Mouse (Mus musculus) hindbrain, embryonic 11.5 days (tissue): ENCODE results near the gene Gpr61. TPM values are rescaled to one million over a fixed set of nuclear protein-coding genes. Genes with fewer than 3 reads are reported as not detected.

Experiments
- ATAC-seq: fragments of 200-750 bp; cut with Nextera tagmentation; 2 replicates; pipeline ENCODE4 v1.8.0; 2017; ENCODE audit warnings: mild to moderate bottlenecking, moderate TSS enrichment, moderate library complexity; ENCODE audit not compliant: low FRiP score
- DNase-seq: peaks from one replicate; pipeline ENCODE4 v3.0.0-alpha.2; 2015; ENCODE audit warnings: low spot score
- H3K27ac ChIP-seq: fragments of 300-500 bp; sonication (generic); 2 replicates; pipeline ENCODE4 v1.5.1; 2014; ENCODE audit warnings: mild to moderate bottlenecking, low read depth, low read length
- H3K27me3 ChIP-seq: fragments of 300-500 bp; sonication (generic); 2 replicates; pipeline ENCODE4 v1.6.1; 2014; ENCODE audit warnings: mild to moderate bottlenecking, low read length, moderate library complexity, mixed read lengths; ENCODE audit not compliant: control insufficient read depth, insufficient read depth
- H3K36me3 ChIP-seq: fragments of 300-500 bp; sonication (generic); 2 replicates; pipeline ENCODE4 v1.6.1; 2014; ENCODE audit warnings: mild to moderate bottlenecking, low read length, moderate library complexity, mixed read lengths; ENCODE audit not compliant: control insufficient read depth, insufficient read depth
- H3K4me1 ChIP-seq: fragments of 300-500 bp; sonication (generic); replicated peaks from 2 replicates; pipeline ENCODE4 v1.6.1; 2014; ENCODE audit warnings: low read length, mixed read lengths; ENCODE audit not compliant: control insufficient read depth, insufficient read depth
- H3K4me2 ChIP-seq: fragments of 300-500 bp; sonication (generic); replicated peaks from 2 replicates; pipeline ENCODE4 v1.6.1; 2014; ENCODE audit warnings: mild to moderate bottlenecking, low read depth, low read length
- H3K4me3 ChIP-seq: fragments of 300-500 bp; sonication (generic); 2 replicates; pipeline ENCODE4 v1.5.1; 2014; ENCODE audit warnings: low read depth, low read length
- H3K9ac ChIP-seq: fragments of 300-500 bp; sonication (generic); 2 replicates; pipeline ENCODE4 v1.6.1; 2014; ENCODE audit warnings: low read depth, low read length
- H3K9me3 ChIP-seq: fragments of 300-500 bp; sonication (generic); 2 replicates; pipeline ENCODE4 v1.6.1; 2016; ENCODE audit warnings: low read length; ENCODE audit not compliant: control insufficient read depth
- WGBS: fragments of 180-500 bp; shearing (Covaris S2); extraction: QIAGEN DNeasy Blood & Tissue Kit; methylation state at CpG from one replicate; pipeline ENCODE4 v1.1.7; 2014; 5-methylcytosine and 5-hydroxymethylcytosine counted together
- polyA plus RNA-seq: library from polyadenylated mRNA; unstranded; fragments of >200 nt; fragmentation: Nextera tagmentation; extraction: Ambion mirVana; gene quantifications from 2 replicates; pipeline ENCODE4 v1.2.1, GENCODE M21; 2014

Gene Gpr61
- polyA plus RNA-seq, result 0.34 and 0.57 TPM in 2 replicates

- H3K4me3 ChIP-seq, result no peak within 1 kb of the TSS
- H3K9ac ChIP-seq, result peak within 1 kb of the TSS; percentile 19; the same call in 1 of the 2 replicates
- H3K36me3 ChIP-seq, result no peaks in the 10 kb centered on the region
- no peaks in the 10 kb centered on the region for H3K27me3 ChIP-seq
- 52% methylated on average over 4 of the region's 4 CpGs for WGBS
- H3K27ac ChIP-seq, result no peak within 1 kb of the TSS
- ATAC-seq (no peak), DNase-seq (no peak)
- no peaks in the 10 kb centered on the region for H3K4me1 ChIP-seq
- no peaks in the 10 kb centered on the region for H3K9me3 ChIP-seq
- H3K4me2 ChIP-seq, result no peak within 1 kb of the TSS
These were observed at the start of gene Gpr61 for GRCm38 (mm10) chr3:108154656-108155055. Gene Gpr61 (minus strand): TSS chr3:108154882.

DNA sequence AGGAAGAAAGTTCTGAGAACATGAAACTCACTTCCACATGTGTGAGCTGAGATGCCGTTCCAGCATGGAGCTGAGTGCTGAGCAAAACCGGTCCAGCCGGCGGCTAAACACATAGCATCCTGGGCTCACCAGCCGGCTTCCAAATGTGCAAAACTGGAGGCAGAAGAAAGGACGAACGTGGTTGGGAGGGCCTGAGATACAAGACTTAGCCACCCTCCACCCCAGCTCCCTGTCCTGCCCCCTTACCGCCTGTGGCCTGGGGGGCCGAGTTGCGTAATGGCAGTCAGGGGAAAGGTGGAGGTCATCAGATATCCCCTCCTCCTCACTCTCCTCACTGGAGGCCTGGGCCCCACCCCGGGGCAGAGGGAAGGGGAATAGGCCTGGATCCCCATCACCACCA lies 49.8 kb upstream of the Gpr61 start:
- DNase-seq (no peak), ATAC-seq (no peak)
- WGBS, result 90% methylated on average over 11 of the region's 11 CpGs
- no peaks in the 10 kb centered on the region for H3K27me3 ChIP-seq
- no peaks in the 10 kb centered on the region for H3K9me3 ChIP-seq
- H3K9ac ChIP-seq, result no peak overlapping the region
- no peak overlapping the region for H3K4me2 ChIP-seq
- H3K27ac ChIP-seq, result no peak overlapping the region
- peaks cover 3% of the 10 kb centered on the region; the same call in 1 of the 2 replicates for H3K36me3 ChIP-seq
- H3K4me3 ChIP-seq, result no peak overlapping the region
- peaks cover 3% of the 10 kb centered on the region for H3K4me1 ChIP-seq

- peaks cover 3% of the 10 kb centered on the region; the same call in 1 of the 2 replicates for H3K36me3 ChIP-seq
- 84% methylated on average over 11 of the region's 11 CpGs for WGBS
- no peak overlapping the region for H3K4me3 ChIP-seq
- H3K9me3 ChIP-seq, result no peaks in the 10 kb centered on the region
- ATAC-seq (peak; percentile 17; the same call in 1 of the 2 replicates), DNase-seq (peak; percentile 87)
- no peak overlapping the region for H3K27ac ChIP-seq
- no peak overlapping the region for H3K9ac ChIP-seq
- H3K27me3 ChIP-seq, result no peaks in the 10 kb centered on the region
- H3K4me1 ChIP-seq, result peaks cover 3% of the 10 kb centered on the region; the same call in 1 of the 2 replicates
- H3K4me2 ChIP-seq, result no peak overlapping the region
These were observed 49.1 kb upstream of the Gpr61 start for GRCm38 (mm10) chr3:108203621-108204325.

DNA sequence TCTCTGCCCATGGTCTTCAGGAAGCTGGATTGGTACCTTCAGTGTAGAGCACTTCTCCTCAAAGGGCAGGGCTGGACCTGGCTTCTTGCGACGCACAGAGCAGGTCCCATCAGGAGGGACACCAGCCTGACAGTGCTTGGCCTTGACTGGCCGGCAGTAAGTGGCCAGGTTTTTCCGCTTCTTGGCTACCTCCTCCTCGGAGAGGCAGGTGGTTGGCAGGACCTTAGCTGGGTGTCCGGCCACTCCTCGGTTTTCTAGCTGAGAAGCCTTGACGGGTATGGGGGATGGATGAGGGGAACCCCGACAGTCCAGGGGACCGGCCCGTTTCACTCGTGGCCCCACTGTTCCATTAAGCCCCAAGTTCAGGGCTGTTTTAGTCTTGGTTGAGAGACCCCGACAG lies 48.5 kb upstream of the Gpr61 start:
- Histone ChIP-seq H3K4me2 (no peak overlapping the region), H3K9ac (no peak overlapping the region), H3K4me1 (0 out of 2 replicates have a peak, but pooled peaks cover 3% of the 10 kb centered on the region), H3K36me3 (peaks cover 3% of the 10 kb centered on the region; the same call in 1 of the 2 replicates), H3K27ac (no peak overlapping the region), H3K9me3 (no peaks in the 10 kb centered on the region), H3K27me3 (no peaks in the 10 kb centered on the region), H3K4me3 (no peak overlapping the region)
- no peak for ATAC-seq
- DNase-seq, result no peak
- WGBS, result 91% methylated on average over 13 of the region's 13 CpGs

GRCm38 (mm10) chr3:108202506-108202905 lies 47.8 kb upstream of the Gpr61 start:
- no peak for ATAC-seq
- Histone ChIP-seq H3K4me1 (0 out of 2 replicates have a peak, but pooled peaks cover 3% of the 10 kb centered on the region), H3K9ac (no peak overlapping the region), H3K36me3 (peaks cover 3% of the 10 kb centered on the region; the same call in 1 of the 2 replicates), H3K27ac (no peak overlapping the region), H3K9me3 (no peaks in the 10 kb centered on the region), H3K4me3 (no peak overlapping the region), H3K27me3 (no peaks in the 10 kb centered on the region), H3K4me2 (no peak overlapping the region)
- no peak for DNase-seq

DNA sequence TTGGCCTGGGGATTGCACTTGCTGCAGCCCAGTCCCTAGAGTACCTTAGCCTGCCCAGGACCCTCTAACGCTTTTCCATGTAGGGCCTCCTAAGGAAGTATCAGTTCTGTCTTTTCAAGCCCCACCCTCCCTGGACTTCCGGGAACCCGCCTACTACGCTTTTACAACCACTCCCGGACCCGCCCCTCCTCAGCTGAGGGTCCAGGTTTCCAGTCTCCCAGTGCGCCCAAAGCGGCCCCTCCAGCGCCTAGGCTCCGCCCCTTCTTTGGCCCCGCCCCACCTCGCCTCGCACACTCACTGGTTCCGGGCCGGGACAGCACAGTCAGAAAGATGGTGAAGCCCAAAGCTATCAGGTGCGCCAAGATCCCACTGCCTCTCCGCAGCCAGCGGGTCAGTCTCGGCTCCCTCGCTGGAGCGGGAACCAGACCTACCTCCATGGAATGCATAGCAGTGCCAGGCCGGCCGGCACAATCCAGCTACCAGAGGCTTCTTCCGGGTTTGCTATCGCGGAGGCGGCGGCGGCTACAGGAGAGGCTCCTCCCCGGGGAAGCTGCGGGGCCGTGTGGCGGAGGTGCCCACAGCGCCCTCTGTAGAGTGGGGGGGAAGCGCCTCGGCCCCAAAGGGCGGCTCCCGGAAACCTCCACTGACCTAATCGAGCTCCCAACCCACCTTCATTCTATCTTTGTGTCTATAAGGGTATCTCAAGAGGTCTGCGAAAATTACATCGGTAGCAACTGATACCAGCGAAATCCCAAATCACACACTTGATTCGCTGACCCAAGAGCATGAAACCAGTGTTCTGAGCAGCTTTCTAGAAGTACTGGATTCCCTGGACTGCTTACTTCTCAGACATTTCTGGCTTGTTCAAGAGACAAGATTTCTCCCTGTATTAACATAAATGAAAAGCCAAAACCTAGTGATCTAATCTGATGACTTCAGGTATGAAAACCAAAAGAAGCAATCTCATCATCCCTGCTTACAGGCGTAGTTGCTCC lies 45.9 kb upstream of the Gpr61 start, which contains the start of gene Cyb561d1:
Gene Cyb561d1 (minus strand): TSS at position 884 of the 995 bp plus-strand sequence.
- DNase-seq (peak; percentile 92), ATAC-seq (peak; percentile 91)
- peak within 1 kb of the TSS; percentile 51 for H3K9ac ChIP-seq
- no peaks in the 10 kb centered on the region for H3K27me3 ChIP-seq
- H3K27ac ChIP-seq, result peak within 1 kb of the TSS; percentile 82
- peak within 1 kb of the TSS; percentile 64 for H3K4me2 ChIP-seq
- 3% methylated on average over 43 of the region's 44 CpGs for WGBS
- peak within 1 kb of the TSS; percentile 59 for H3K4me3 ChIP-seq
- H3K9me3 ChIP-seq, result no peaks in the 10 kb centered on the region
- H3K4me1 ChIP-seq, result peaks cover 14% of the 10 kb centered on the region
- H3K36me3 ChIP-seq, result peaks cover 3% of the 10 kb centered on the region; the same call in 1 of the 2 replicates

- H3K36me3 ChIP-seq, result no peaks in the 10 kb centered on the region
- WGBS, result 93% methylated on average over 6 of the region's 6 CpGs
- no peak overlapping the region for H3K27ac ChIP-seq
- peaks cover 14% of the 10 kb centered on the region for H3K4me1 ChIP-seq
- no peak overlapping the region for H3K4me3 ChIP-seq
- no peak for DNase-seq
- H3K9me3 ChIP-seq, result no peaks in the 10 kb centered on the region
- H3K27me3 ChIP-seq, result no peaks in the 10 kb centered on the region
- no peak overlapping the region for H3K4me2 ChIP-seq
- no peak overlapping the region for H3K9ac ChIP-seq
- ATAC-seq, result no peak
These were observed 44.5 kb upstream of the Gpr61 start for GRCm38 (mm10) chr3:108199231-108199630.

DNA sequence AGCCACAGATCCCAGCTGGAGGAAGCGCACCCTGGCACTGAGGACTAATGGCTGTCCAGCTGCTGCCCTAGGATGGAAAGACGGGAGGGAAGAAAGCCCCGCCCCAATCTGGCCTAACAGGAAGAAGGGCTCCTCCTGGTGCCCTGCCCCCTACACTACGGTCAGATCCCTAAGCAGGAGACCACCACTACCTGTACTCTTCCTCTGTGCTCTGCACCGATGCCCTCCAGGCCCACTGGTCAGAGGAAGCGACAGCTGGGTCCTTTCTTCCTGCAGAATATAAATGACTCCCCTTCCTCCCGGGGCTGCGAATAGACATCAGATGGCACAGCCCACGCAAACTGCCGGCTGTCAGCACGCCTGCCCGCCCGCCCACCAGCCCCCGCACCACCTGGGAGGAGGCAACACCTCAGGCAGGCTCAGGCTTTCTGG lies 42.4 kb upstream of the Gpr61 start:
- no peaks in the 10 kb centered on the region for H3K9me3 ChIP-seq
- peak; percentile 68 for ATAC-seq
- DNase-seq, result peak; percentile 76
- 0 out of 2 replicates have a peak overlapping the region, but pooled peaks have one; percentile 9 for H3K4me2 ChIP-seq
- H3K4me1 ChIP-seq, result peaks cover 14% of the 10 kb centered on the region
- no peak overlapping the region for H3K4me3 ChIP-seq
- H3K27ac ChIP-seq, result peak overlapping the region; percentile 68
- H3K27me3 ChIP-seq, result no peaks in the 10 kb centered on the region
- H3K36me3 ChIP-seq, result no peaks in the 10 kb centered on the region
- no peak overlapping the region for H3K9ac ChIP-seq
- 16% methylated on average over 14 of the region's 14 CpGs for WGBS
